8 mouse cellular contexts compared by ENCODE assay signal in the genomic region with DNA sequence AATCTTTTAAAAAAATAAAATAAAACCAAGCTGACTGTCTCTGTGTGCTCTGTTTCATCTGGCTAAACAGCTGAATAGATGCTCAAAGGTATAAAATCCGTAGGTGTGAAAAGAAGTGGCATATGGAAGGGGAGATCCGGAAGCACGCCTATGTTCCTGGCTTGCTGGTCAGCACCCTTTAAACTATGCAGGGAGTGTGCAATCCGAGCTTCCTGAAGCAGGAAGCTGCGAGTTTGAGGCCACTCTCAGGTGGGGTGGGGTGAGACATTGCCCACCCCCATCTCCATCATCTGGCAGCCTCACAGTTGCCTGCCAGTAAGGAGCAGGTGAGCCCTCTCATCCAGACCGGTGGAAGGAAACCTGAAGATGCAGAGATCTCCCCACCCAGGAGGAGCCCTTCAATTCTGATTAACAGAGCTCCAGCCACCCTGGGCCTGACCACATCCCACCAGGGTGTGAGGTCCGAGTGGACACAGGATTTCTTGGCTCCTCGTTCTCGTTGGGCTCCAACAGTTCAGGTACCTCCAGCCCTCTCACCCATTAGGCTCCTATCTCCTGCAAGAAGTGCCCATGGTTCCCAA. TPM values are rescaled to one million over a fixed set of nuclear protein-coding genes. Genes with fewer than 3 reads are reported as not detected.
A peak's percentile ranks its signal among the peaks of the same experiment; 100 is the strongest.
DNase-seq lines count a peak whose midpoint lies in the region; ATAC-seq and TF ChIP-seq lines count a peak whose summit lies in the region.

TSS of gene Troap (plus strand) at position 557 of the 581 bp plus-strand sequence.

- no peaks in the 10 kb centered on the region for H3K27me3 ChIP-seq in cerebellum, adult 2 months (ENCODE audit: control insufficient read depth, insufficient read depth, low read length)
- H3K27me3 ChIP-seq in E14TG2a.4 (ENCODE audit: insufficient read depth, low read length) = no peaks in the 10 kb centered on the region
- no peaks in the 10 kb centered on the region for H3K27me3 ChIP-seq in forebrain, embryonic 15.5 days
- H3K27me3 ChIP-seq in liver, embryonic 15.5 days = peaks cover 4% of the 10 kb centered on the region; the same call in 1 of the 2 replicates

- peak within 1 kb of the TSS; percentile 92 for H3K4me2 ChIP-seq in forebrain, embryonic 15.5 days (replicated peaks)
- H3K4me2 ChIP-seq in liver, embryonic 15.5 days = peak within 1 kb of the TSS; percentile 86

- no peak for TF ChIP-seq CTCF in cerebellum, adult 2 months (IDR thresholded peaks at IDR 0.05; ENCODE audit: borderline replicate concordance, insufficient read depth, low read depth, low read length)
- TF ChIP-seq CTCF in E14TG2a.4 (conservative IDR thresholded peaks at IDR 0.05; ENCODE audit: low read length) = 0 out of 2 replicates have a peak, but pooled peaks have one; percentile 5

- DNase-seq in cerebellum, adult 2 months = no peak
- DNase-seq in cerebellum, adult 11 months = no peak
- DNase-seq in ovary, postnatal 36 days (ENCODE audit: low spot score) = no peak
- no peak for DNase-seq in kidney, postnatal 25 days
- DNase-seq in yolk sac, embryonic 10.5 days (ENCODE audit: low spot score) = no peak

- H3K4me1 ChIP-seq in cerebellum, adult 2 months (ENCODE audit: control insufficient read depth, insufficient read depth, low read length) = peaks cover 3% of the 10 kb centered on the region; the same call in 1 of the 2 replicates
- peaks cover 22% of the 10 kb centered on the region for H3K4me1 ChIP-seq in E14TG2a.4 (replicated peaks; ENCODE audit: low read depth, low read length)
- peaks cover 20% of the 10 kb centered on the region for H3K4me1 ChIP-seq in forebrain, embryonic 15.5 days
- peaks cover 29% of the 10 kb centered on the region for H3K4me1 ChIP-seq in liver, embryonic 15.5 days (replicated peaks)

- H3K27ac ChIP-seq in cerebellum, adult 2 months (ENCODE audit: insufficient read depth, low read length) = peak within 1 kb of the TSS; percentile 87
- H3K27ac ChIP-seq in forebrain, embryonic 15.5 days (replicated peaks) = peak within 1 kb of the TSS; percentile 96
- peak within 1 kb of the TSS; percentile 94 for H3K27ac ChIP-seq in liver, embryonic 15.5 days (replicated peaks)

- no peak; the same call in 1 of the 2 replicates for ATAC-seq in forebrain, embryonic 15.5 days (replicated peaks)
- peak; percentile 16 for ATAC-seq in liver, embryonic 15.5 days (ENCODE audit: insufficient read depth)

- peak within 1 kb of the TSS; percentile 80 for H3K4me3 ChIP-seq in cerebellum, adult 2 months (replicated peaks; ENCODE audit: insufficient read depth, low read depth, low read length)
- peak within 1 kb of the TSS; percentile 95 for H3K4me3 ChIP-seq in E14TG2a.4 (replicated peaks; ENCODE audit: low read length)
- H3K4me3 ChIP-seq in forebrain, embryonic 15.5 days = peak within 1 kb of the TSS; percentile 51
- H3K4me3 ChIP-seq in liver, embryonic 15.5 days (replicated peaks) = peak within 1 kb of the TSS; percentile 86

- peaks cover 32% of the 10 kb centered on the region for H3K36me3 ChIP-seq in E14TG2a.4 (ENCODE audit: insufficient read depth, low read length)
- no peaks in the 10 kb centered on the region for H3K36me3 ChIP-seq in forebrain, embryonic 15.5 days
- peaks cover 27% of the 10 kb centered on the region for H3K36me3 ChIP-seq in liver, embryonic 15.5 days (replicated peaks)

- 25% methylated on average over 9 of the region's 9 CpGs for WGBS in cerebellum, adult 2 months
- 20% methylated on average over 9 of the region's 9 CpGs for WGBS in forebrain, embryonic 15.5 days
- WGBS in liver, embryonic 15.5 days (ENCODE audit: insufficient replicate concordance) = 17% methylated on average over 9 of the region's 9 CpGs

- H3K9me3 ChIP-seq in E14TG2a.4 (ENCODE audit: low read length) = no peaks in the 10 kb centered on the region
- no peaks in the 10 kb centered on the region for H3K9me3 ChIP-seq in forebrain, embryonic 15.5 days
- H3K9me3 ChIP-seq in liver, embryonic 15.5 days (replicated peaks) = no peaks in the 10 kb centered on the region; the same call in 1 of the 2 replicates

- peak within 1 kb of the TSS; percentile 81 for H3K9ac ChIP-seq in forebrain, embryonic 15.5 days (replicated peaks)
- H3K9ac ChIP-seq in liver, embryonic 15.5 days = peak within 1 kb of the TSS; percentile 86

- TF ChIP-seq POLR2A in cerebellum, adult 2 months (IDR thresholded peaks at IDR 0.05; ENCODE audit: borderline replicate concordance, insufficient read depth, low read length) = no peak

RNA-seq across cellular contexts. Expression of gene Troap, which starts in this region (rescaled TPM):
- polyA plus RNA-seq in cerebellum, adult 2 months (2012; rRNA removed) = 0.07 and 0.22 TPM in 2 replicates
- polyA plus RNA-seq in forebrain, embryonic 15.5 days (2015; fragmentation: Nextera tagmentation; extraction: Ambion mirVana) = 19.8 and 24.8 TPM in 2 replicates
- polyA plus RNA-seq in liver, embryonic 15.5 days (2015; fragmentation: Nextera tagmentation; extraction: Ambion mirVana) = 14.6 and 15.9 TPM in 2 replicates

Comparison
In these comparisons a context has a peak if more than half of its experiments do, and no peak if none do; other contexts are left out.
1. RNA of gene Troap (polyA plus RNA-seq): 19.8 to 24.8 TPM in forebrain, embryonic 15.5 days and 14.6 to 15.9 TPM in liver, embryonic 15.5 days; 0.07 to 0.22 TPM in cerebellum, adult 2 months; every median in the first group is over 10 times any median in the second.
2. Peak in every context shown above with its lines, with median percentiles within 50 percentile points of each other: H3K27ac ChIP-seq and H3K4me3 ChIP-seq.